Mouse (Mus musculus) brain, embryonic 14.5 days (tissue): ENCODE measurements around the gene Spsb2.

Experiments used
- CTCF ChIP-seq: fragments of 200-500 bp; IDR thresholded peaks from 2 replicates; pipeline ENCODE4 v1.5.1; 2012; ENCODE audit warnings: inconsistent platforms, mild to moderate bottlenecking, moderate library complexity, borderline replicate concordance; ENCODE audit not compliant: insufficient read depth, insufficient read length; ENCODE audit errors: extremely low read depth
- POLR2A ChIP-seq: fragments of 200-500 bp; IDR thresholded peaks from 2 replicates; pipeline ENCODE4 v1.6.1; 2012; ENCODE audit warnings: mild to moderate bottlenecking, inconsistent platforms, borderline replicate concordance; ENCODE audit not compliant: poor library complexity, insufficient read depth, insufficient read length, severe bottlenecking; ENCODE audit errors: extremely low read depth

GRCm38 (mm10) chr6:124831649-124832048, 23.2 kb downstream of the Spsb2 start:
- TF ChIP-seq CTCF (no peak), POLR2A (no peak)
